Mouse (Mus musculus) lung, postnatal 10 days (tissue): ENCODE measurements around the gene Ift122.

ENCODE experiments used
- DNase-seq: peaks from one replicate; pipeline ENCODE4 v3.0.0; 2021

The Ift122 gene

DNA sequence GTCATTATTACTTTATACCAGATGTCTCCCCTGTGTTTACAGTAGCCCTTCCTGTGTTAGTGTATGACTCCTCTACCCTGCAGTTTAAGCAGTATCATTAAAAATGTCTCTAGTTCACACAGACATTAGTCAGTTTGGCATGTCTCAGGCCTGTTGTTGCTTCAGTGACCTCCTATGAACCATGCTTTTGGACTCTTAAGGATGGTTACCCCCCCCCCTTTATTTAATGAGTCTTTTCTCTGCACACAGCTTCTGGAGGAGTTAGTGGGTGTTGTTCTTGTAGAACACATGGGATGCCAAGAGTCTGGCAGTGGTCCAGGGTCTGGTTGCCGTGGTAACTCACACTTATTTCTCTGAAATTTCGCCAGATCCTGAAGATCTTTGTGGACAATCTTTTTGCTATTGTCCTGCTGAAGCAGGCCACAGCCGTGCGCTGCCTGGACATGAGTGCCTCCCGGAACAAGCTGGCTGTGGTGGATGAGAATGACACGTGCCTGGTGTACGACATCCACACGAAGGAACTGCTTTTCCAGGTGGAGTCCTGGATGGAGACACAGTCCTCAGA, 38.3 kb downstream of the Ift122 start:
- peak; percentile 90 for DNase-seq

DNA sequence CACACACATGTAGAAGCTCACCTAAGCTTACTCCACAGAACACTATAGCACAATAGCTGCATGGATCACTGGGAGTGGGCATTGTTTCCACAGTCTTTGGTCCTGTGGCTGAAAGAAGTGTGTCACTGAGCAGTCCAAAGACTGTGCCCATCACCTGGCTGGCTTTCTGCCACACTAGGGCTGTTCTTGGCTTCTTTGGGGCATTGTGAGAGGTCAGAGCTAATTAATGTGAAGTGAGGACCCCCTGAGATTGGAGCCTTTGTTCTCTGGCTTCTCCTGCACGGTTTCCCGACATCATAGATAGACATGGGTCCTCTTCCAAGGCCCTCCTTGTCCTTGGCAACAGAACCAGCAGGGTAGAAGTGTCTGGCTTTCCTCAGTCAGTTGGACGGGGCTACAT, 39.1 kb downstream of the Ift122 start:
- DNase-seq: no peak

DNA sequence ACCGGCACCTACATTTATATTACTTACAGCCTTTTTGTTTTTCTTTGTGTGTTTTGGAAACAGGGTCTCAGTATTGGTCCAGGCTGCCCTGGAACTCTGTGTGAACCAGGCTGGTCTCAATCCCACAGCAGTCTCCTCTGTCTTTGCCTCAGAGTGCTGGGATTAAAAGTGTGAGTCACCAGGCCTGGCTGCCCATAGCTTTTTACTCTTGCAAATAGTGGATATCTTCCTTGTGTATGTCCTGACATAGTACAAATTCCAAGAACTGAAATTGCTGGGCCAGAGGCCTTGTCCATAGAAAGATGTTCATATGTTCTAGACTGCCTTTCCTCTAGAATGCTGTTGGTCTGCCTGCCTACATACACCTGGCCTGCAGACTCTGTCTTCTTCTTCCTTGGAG, 43.1 kb downstream of the Ift122 start:
- no peak for DNase-seq

DNA sequence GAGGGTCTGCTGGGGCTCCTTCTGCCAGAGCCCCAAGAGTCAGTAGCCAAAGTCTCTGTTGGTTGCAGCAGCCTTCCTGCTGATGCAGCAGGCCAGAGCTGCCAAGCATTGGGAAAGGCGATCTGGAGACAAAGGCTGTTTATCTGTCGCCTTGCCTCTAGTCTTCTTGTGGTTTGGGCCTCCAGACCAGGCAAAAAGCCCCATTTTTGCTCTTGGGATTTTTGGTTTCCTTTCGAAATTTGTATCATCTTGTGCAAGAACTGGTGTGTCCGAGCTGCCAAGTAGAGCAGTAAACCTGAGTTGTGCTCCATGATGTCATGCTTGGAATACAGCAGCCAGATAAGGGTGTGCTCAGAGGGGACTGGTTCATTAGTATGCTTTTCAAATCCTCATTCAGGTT, 43.8 kb downstream of the Ift122 start:
- DNase-seq: peak; percentile 73

DNA sequence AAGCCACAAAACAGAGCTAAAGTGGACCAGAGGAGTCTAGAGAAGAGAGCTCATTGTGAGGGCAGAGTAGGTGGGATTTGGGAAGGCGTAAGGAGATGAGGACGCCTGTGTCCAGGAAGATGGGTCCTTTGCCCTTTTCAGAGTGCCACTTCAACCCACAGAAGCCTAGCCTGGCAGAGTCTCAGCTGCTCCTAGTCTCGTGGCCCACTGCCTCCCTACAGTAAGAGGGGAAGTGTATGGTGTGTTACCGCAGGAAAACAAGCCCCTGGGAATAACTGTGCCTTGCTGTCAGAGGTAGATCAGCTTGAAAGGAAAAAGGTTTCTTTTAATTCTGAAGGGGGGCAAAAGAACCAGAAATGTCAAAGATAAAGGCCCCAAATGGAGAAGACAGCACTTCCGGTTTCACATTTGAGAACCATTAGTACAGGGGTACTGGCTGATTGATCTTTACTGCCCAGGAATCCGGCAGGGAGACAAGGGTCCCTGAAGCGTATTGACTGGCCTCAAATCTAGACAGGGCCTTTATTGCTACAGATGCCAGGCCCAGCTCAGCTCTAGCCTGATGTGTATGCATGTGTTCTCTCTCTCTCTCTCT, 44.8 kb downstream of the Ift122 start:
- no peak for DNase-seq

DNA sequence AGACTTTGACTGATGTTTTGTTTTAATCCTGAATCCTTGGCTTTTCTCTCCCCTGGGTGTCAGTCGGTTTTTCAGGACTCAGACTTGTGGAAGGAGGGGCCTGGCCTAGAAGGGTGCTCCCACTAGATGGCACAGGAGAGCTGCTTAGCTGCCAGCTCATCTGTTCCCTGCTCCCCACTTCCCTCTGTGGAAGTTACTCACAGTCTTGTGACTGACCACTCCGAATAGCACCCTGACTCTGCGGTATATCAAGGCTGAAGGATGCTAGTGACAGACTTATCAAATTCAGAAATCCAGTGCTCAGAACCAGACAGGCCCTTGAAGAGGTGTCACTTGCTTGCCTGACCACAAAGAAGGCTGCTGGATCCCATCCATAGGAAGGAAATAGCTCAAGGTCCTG, 47.8 kb downstream of the Ift122 start:
- DNase-seq: peak; percentile 91

DNA sequence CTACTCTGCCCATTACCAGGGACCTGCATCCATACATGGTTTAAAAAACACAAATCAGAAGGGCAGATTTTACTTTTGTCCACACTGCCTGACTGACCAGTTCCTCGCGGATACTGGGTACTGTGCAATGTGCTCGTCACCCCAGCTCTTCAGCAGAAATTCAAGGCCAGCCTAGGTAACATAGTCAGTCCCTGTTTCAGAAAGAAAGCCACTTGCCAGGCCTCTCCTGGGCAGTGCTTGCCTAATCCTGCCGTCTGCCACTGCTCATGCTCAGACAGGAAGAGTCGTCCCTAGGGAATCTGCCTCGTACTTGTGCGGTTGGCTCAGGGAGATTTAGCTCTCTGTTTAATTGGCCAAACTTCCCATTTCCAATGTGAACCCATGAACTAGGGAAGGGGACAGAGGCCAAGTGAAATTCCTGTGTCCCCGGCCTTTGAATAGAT, 48.2 kb downstream of the Ift122 start:
- peak; percentile 56 for DNase-seq

DNA sequence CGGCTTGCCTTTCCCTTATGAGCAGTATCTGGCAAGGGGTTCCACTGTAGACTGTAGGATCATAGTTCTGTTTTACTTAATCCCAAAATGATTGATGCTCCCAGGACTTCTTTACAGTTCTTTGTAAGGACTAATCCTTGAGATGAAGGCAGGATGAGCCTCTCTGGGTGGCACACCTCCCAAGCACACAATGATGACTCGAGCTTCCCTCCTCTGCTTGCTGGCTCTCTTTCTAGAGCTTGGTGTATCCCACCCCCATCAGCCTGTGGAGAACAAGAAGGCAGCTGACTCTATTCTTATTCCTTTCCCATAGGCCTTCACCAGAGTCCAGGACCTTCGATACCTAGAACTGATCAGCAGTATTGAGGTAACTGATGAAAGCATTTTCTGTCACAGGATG, 49.3 kb downstream of the Ift122 start:
- no peak for DNase-seq

DNA sequence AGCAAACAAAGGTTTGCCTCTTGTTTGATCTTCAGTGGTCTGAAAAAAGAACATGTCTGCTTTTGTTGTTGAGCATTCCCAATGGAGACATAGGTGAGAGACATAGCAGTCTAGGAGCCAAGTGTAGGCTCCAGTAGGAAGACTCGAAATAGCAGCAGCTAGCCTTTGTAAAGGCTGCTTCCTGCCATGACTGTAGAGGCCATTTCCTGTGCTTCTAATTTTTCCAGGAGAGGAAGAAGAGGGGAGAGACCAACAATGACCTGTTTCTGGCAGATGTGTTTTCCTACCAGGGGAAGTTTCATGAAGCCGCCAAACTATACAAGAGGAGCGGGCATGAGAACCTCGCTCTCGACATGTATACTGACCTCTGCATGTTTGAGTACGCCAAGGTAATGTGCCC, 52.3 kb downstream of the Ift122 start:
- no peak for DNase-seq

DNA sequence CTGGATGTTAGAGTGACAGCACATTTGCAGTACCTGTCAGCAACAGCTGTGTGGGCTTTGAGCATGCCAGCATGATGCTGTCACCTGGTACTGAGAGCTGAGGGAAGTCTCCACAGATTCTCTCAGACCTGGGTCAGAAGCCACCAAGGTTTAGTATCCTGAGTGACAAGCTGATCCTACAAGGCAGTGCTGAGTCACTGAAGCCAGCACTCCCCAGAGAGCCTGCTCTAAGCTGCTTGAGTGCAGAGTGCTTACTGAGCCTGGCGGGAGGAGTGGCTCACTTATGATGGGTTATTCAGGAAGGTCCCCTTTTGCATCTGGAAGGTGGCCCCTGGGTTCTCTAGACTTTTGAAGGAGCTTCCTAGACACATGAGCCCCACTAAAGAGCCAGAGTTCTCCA, 53.2 kb downstream of the Ift122 start:
- DNase-seq: no peak

DNA sequence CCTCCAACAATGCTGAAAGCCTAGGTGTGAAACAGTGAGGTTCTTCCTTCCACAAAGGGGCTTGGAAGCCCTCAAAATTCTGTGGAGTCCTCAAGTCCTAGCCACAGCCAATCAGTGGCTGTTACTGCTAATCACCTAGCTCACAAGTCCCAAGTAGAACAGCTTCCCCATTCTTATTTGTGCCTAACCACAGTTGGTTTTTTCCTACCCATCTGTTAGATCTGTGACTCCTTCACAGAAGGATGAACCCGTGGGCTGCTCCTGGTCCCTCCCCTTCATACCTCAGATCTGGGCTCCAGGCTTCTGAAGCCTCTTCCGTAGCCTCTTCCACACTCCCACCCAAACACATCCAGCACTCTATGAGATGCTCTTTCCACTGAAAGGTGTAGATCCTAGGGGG, 53.6 kb downstream of the Ift122 start:
- DNase-seq: no peak

DNA sequence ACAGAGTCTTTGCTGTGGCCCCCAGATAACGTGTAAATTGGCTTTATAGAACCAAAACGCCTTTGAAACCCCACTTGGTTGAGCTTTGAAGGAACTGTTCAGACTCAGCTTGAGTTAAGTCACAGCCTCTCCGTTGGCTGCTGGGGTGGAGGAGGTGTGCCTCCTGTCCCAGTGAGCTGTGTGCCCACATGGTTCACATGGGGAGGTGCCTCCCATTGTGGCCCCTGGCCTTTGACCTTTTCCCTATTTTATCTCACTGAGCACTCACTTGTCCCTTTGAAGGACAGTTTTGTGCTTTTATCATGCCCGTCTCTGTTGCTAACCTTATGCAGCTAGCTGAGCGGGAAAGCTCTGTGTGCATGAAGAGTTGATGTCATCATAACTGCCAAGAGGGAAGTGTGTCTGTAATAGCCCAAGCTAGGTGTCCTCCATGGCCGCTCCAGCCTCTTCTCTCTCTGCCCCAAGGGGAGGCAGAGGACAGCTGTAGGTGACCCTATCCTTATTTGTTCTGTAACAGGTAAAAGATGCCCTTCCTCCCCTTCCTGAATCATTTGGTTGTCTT, 55.2 kb downstream of the Ift122 start:
- DNase-seq: no peak

DNA sequence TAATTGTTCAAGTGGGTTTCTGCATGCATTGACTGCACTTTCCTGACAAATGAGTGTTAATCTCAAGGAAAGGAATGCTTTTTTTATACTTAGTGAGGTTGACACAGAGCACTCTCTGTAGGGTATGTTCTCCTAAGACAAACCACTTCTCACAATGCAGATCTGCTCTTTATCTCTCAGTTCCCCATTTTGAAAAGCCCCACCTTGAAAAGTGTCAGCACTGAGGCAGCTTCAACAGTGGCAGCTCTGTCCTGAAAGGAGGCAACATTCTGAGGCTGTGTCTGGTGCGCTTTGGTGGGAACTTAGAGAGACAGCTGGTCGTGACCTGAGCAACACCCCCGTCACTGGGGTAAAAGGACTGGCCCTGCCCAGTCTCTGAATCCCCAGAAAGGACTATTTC, 55.8 kb downstream of the Ift122 start:
- no peak for DNase-seq

DNA sequence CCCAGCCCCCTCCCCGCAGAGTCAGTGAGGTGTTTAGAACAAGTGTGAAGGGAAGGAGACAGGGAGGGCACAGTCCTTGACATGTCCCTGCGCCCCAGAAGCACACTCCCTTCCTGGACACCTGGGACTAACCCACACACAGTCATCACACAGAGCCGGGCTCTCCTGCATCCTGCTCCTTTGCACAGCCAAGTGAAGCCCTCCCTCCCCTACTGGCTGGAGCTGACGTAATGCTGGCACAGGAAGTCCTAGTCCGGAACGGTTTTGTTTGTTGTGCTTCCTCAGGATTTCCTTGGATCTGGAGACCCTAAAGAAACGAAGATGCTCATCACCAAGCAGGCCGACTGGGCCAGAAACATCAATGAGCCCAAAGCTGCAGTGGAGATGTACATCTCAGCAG, 56.7 kb downstream of the Ift122 start:
- DNase-seq: peak; percentile 91

DNA sequence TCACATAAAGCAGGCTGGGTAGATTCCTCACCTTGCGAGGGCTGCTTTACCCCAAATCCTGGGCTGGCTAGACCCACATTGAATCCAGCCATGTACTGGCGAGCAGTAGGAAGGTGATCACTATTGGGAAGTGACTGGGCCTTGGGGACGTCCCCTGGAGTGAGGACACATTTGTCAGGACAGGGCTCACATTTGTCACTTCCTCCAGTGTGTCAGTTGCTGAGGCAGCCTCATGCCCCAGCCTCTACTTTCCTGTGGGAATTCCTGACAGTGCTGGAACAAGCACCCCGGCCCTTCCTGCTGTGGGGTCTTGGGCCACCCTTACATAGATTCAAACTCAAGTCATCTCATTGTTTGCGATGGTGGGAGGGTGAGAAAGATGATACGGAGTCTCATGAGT, 58.5 kb downstream of the Ift122 start:
- no peak for DNase-seq

DNA sequence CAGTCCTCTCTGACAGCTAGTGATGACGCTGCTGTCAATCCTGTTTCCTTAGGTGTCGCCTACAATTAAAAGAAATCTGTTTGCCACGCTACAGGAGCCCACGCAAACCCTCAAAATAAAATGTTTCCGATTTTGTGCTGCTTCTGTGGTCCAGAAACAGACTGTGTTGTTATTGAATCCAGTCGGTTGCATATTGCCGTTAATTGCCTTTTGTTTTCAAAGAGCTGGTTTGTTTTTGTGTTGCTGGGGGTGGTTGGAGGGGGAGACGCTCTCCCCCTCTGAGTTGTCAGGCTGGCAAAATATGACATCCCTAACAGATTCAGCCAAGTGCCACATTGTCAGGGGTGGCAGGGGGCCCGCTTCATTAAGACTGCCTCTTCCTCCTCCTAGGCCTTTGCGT, 60.2 kb downstream of the Ift122 start:
- no peak for DNase-seq

DNA sequence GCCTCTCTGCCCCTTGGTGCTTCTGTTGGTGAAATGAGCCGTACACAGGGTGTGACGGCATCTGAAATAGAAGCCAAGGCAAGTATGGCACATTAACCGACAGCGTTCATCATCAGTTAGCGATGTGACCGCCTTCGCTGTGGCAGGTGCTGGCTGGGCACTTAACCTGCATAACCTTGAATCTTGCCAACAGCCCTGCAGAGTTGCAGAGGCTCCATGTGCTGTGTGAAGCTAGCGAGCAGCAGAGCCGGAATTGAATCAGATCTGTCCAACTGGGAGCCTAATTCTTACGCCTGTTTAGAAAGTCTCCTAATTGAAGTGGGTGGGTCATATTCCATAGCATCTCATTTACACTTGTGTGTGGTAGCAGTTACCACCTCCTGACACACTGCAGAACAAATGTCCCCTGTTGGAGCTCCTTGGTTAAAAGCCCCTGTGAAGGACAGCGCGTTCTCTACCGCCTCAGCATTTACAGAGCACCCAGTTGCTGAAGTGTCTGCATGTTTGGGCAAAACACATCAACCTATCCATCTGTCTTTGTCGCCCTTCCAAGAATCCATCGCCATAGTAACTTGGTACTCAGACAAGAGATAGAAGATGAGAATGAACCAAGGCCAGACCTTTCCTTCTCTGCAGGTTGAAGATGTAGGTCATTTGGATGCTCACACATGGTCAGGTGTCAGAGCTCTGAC, 61.4 kb downstream of the Ift122 start:
- DNase-seq: no peak

DNA sequence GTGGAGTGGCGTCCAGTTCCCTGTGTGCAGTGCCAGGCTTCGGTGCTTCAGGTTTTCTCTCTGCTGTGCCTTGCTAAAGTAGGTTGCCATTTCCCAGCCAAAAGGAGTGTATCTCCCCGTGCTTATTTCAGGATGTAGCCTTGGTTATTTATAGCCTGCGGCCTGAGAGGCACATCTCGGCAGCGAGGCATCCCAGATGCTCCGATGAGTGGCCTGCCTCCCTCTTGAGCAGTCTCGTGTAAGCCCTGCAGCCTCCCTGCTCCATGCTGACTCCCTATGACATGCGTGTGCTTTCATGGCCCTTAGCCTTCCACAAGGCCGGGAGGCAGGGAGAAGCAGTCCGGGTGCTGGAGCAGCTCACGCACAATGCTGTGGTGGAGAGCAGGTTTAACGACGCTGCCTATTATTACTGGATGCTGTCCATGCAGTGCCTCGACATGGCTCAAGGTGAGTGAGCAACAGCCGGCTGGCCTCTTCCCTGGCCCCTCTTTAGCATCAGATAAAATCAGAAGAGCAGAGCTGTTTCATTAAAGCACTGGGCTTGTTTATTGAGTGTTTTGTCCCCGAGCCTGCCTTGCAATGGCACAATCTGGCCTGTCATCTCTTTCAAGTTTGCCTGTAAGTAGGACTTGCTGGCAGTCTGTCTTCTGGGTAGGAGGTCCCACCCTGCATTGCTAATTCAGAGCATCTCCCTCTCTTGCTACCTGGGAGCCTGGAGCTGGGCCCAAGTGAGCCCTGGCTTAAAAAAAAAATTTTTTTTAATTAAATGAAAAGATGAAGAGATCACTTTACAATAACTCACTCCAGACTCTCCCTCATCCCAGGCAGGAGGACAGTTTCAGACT, 62.6 kb downstream of the Ift122 start:
- no peak for DNase-seq

DNA sequence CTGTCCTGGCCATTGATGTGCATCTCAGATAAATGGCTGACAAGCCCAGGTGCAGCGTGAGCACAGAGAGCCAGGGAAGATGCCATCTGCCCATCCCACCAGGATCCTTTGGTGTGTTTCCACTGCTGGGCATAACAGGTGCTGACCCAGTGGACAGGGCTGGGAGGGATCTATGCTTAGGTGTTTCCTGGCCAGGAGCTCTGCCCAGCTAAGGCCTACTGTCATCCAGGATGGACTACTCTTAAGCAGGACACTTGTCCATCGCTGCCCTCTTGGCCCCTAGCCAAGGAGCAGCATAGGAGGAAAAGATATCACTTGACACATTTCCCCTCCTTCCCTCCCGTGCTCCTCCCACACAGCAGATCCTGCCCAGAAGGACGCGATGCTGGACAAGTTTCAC, 63.3 kb downstream of the Ift122 start:
- DNase-seq: no peak

DNA sequence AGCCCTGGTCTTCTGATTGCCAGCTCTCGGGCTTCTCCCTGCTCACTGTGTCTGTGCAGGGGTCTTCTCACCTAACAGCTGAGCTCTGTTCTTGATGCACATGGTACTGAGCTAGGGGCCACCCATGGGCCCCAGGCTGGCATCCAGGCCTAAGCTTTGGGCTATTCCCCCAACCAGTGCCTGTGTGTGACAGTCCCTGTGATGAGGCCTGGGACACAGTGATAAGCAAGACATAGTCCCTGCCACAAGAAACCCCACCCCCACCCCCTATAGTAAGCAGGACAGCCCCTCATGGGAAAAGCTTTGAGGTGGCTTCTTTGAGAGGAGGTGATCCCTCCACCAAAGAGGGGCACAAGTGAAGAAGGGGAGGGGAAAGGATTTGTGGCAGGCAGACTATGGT, 65.3 kb downstream of the Ift122 start:
- DNase-seq: no peak

DNA sequence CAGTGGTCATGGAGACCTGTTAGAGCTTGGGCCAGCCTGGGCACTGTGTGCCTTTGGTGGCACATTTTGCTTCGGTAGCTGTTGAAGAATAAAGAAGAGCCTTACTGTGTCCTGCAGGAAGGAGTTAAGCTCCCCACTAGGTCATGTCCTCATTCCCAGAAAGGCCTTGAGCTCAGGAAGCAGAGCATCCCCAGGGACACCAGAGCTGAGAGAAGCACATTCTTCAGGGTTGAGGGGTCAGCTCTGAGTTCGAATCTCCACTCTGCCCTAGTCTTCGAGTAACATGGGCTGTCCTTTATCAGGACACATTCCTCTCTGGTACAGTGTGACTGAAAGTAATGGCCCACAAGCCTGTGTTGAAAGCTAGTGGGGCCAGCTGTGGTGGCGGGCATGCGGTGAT, 66.6 kb downstream of the Ift122 start:
- DNase-seq: no peak

DNA sequence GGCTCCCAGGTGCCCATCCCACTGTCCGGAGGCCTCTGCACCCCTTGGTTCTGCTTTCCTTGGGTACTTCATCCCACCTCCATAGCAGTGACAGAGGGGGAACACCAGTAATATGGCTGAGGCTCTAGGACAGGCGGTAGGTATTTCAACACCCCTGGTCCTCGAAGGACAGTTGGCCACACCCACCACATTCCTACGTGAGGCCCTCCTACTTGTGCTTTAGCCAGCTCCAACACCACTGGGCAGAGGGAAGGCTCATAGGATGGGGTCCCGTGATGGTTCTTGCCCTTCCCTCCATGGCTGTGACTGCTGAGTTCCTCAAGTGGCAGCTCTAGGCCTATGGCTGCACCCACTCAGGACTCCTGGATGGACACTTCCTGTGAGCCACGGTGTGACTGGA, 71.6 kb downstream of the Ift122 start:
- DNase-seq: peak; percentile 58

DNA sequence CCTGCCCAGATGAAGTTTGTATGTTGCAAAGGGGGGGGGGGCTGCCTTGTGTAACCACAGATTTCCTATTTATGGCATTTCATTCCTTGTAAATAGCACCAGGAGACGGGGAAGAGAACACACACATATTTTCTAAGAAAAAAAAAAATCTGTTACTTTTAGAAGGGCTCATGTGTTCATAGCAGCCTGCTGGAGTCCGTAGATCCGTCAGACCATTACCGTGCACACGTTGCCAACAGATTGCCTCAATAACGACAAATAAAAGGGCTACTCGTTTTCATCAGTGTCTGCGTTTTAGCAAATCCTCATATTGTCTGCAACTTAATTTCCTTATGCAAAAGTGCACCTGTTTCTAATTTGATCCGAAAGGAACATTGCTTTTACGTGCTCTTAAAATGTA, 73.1 kb downstream of the Ift122 start:
- no peak for DNase-seq
